Mouse (Mus musculus): ENCODE measurements around the gene Hyal3. TPM values are rescaled to one million over a fixed set of nuclear protein-coding genes. Genes with fewer than 3 reads are reported as not detected.

The Hyal3 gene
- total and polyA plus RNA-seq, 3 experiments = 2.3 to 6.8 TPM; not detected in 1

Other genes with a start within 250 kb of the Hyal3 start
- 7.5 TPM in 2 replicates for gene Hemk1, start 242.5 kb upstream of the Hyal3 start, total RNA-seq (2012; rRNA removed)
- 10 to 100 TPM in 1 of 2 experiments, not detected in 1; 11.8 TPM for gene Hemk1, start 242.5 kb upstream of the Hyal3 start, polyA plus RNA-seq (2012; ENCODE audit: insufficient read depth in 1 of 2, insufficient read length in 2 of 2, low read depth in 1 of 2, low replicate concordance in 2 of 2, missing spikeins in 1 of 2)
- 0.35 and 0.36 TPM in 2 replicates for gene 6430571L13Rik, start 240.2 kb upstream of the Hyal3 start, total RNA-seq (2012; rRNA removed)
- under 1 TPM in 1 of 2 experiments, not detected in 1; 0.35 TPM for gene 6430571L13Rik, start 240.2 kb upstream of the Hyal3 start, polyA plus RNA-seq (2012; ENCODE audit: insufficient read depth in 1 of 2, insufficient read length in 2 of 2, low read depth in 1 of 2, low replicate concordance in 2 of 2, missing spikeins in 1 of 2)
- gene Cacna2d2, start 181.2 kb upstream of the Hyal3 start, total RNA-seq (2012; rRNA removed) = 0.20 TPM in 1 of 2 replicates, not detected in the other
- gene Cacna2d2, start 181.2 kb upstream of the Hyal3 start, polyA plus RNA-seq (2012; ENCODE audit: insufficient read depth in 1 of 2, insufficient read length in 2 of 2, low read depth in 1 of 2, low replicate concordance in 2 of 2, missing spikeins in 1 of 2) = under 1 TPM in 1 of 2 experiments, not detected in 1; 0.67 TPM
- 26.0 and 34.6 TPM in 2 replicates for gene Tmem115, start 46.9 kb upstream of the Hyal3 start, total RNA-seq (2012; rRNA removed)
- gene Tmem115, start 46.9 kb upstream of the Hyal3 start, polyA plus RNA-seq (2012; ENCODE audit: insufficient read depth in 1 of 2, insufficient read length in 2 of 2, low read depth in 1 of 2, low replicate concordance in 2 of 2, missing spikeins in 1 of 2) = 10 to 100 TPM in 1 of 2 experiments, not detected in 1; 39.3 TPM
- gene Cyb561d2, start 38.6 kb upstream of the Hyal3 start, total RNA-seq (2012; rRNA removed) = 38.1 and 38.3 TPM in 2 replicates
- gene Cyb561d2, start 38.6 kb upstream of the Hyal3 start, polyA plus RNA-seq (2012; ENCODE audit: insufficient read depth in 1 of 2, insufficient read length in 2 of 2, low read depth in 1 of 2, low replicate concordance in 2 of 2, missing spikeins in 1 of 2) = 10 to 100 TPM in 1 of 2 experiments, not detected in 1; 37.8 TPM
- gene Nprl2, start 38.6 kb upstream of the Hyal3 start, total RNA-seq (2012; rRNA removed) = 23.2 and 25.4 TPM in 2 replicates
- 10 to 100 TPM in 1 of 2 experiments, not detected in 1; 30.2 TPM for gene Nprl2, start 38.6 kb upstream of the Hyal3 start, polyA plus RNA-seq (2012; ENCODE audit: insufficient read depth in 1 of 2, insufficient read length in 2 of 2, low read depth in 1 of 2, low replicate concordance in 2 of 2, missing spikeins in 1 of 2)
- 0.26 and 0.31 TPM in 2 replicates for gene Zmynd10, start 33.5 kb upstream of the Hyal3 start, total RNA-seq (2012; rRNA removed)
- under 1 TPM in 1 of 2 experiments, not detected in 1; 0.85 TPM for gene Zmynd10, start 33.5 kb upstream of the Hyal3 start, polyA plus RNA-seq (2012; ENCODE audit: insufficient read depth in 1 of 2, insufficient read length in 2 of 2, low read depth in 1 of 2, low replicate concordance in 2 of 2, missing spikeins in 1 of 2)
- 40.6 and 48.0 TPM in 2 replicates for gene Rassf1, start 29.3 kb upstream of the Hyal3 start, total RNA-seq (2012; rRNA removed)
- gene Rassf1, start 29.3 kb upstream of the Hyal3 start, polyA plus RNA-seq (2012; ENCODE audit: insufficient read depth in 1 of 2, insufficient read length in 2 of 2, low read depth in 1 of 2, low replicate concordance in 2 of 2, missing spikeins in 1 of 2) = 10 to 100 TPM in 1 of 2 experiments, not detected in 1; 56.9 TPM
- 29.9 and 36.2 TPM in 2 replicates for gene Tusc2, start 17.6 kb upstream of the Hyal3 start, total RNA-seq (2012; rRNA removed)
- 10 to 100 TPM in 1 of 2 experiments, not detected in 1; 48.9 TPM for gene Tusc2, start 17.6 kb upstream of the Hyal3 start, polyA plus RNA-seq (2012; ENCODE audit: insufficient read depth in 1 of 2, insufficient read length in 2 of 2, low read depth in 1 of 2, low replicate concordance in 2 of 2, missing spikeins in 1 of 2)
- 24.8 and 32.0 TPM in 2 replicates for gene Hyal2, start 12.9 kb upstream of the Hyal3 start, total RNA-seq (2012; rRNA removed)
- 10 to 100 TPM in 1 of 2 experiments, not detected in 1; 31.3 TPM for gene Hyal2, start 12.9 kb upstream of the Hyal3 start, polyA plus RNA-seq (2012; ENCODE audit: insufficient read depth in 1 of 2, insufficient read length in 2 of 2, low read depth in 1 of 2, low replicate concordance in 2 of 2, missing spikeins in 1 of 2)
- gene Hyal1, start 3.9 kb upstream of the Hyal3 start, total RNA-seq (2012; rRNA removed) = 1.1 and 1.3 TPM in 2 replicates
- 1 to 10 TPM in 1 of 2 experiments, not detected in 1; 3.4 TPM for gene Hyal1, start 3.9 kb upstream of the Hyal3 start, polyA plus RNA-seq (2012; ENCODE audit: insufficient read depth in 1 of 2, insufficient read length in 2 of 2, low read depth in 1 of 2, low replicate concordance in 2 of 2, missing spikeins in 1 of 2)
- 14.3 and 15.1 TPM in 2 replicates for gene Naa80, start 1.9 kb upstream of the Hyal3 start, total RNA-seq (2012; rRNA removed)
- gene Naa80, start 1.9 kb upstream of the Hyal3 start, polyA plus RNA-seq (2012; ENCODE audit: insufficient read depth in 1 of 2, insufficient read length in 2 of 2, low read depth in 1 of 2, low replicate concordance in 2 of 2, missing spikeins in 1 of 2) = 10 to 100 TPM in 1 of 2 experiments, not detected in 1; 74.0 TPM
- gene Ifrd2, start 6.8 kb downstream of the Hyal3 start, total RNA-seq (2012; rRNA removed) = 136 and 147 TPM in 2 replicates
- gene Ifrd2, start 6.8 kb downstream of the Hyal3 start, polyA plus RNA-seq (2012; ENCODE audit: insufficient read depth in 1 of 2, insufficient read length in 2 of 2, low read depth in 1 of 2, low replicate concordance in 2 of 2, missing spikeins in 1 of 2) = 100 to 1,000 TPM in 1 of 2 experiments, not detected in 1; 292 TPM
- 0.04 and 0.07 TPM in 2 replicates for gene Sema3b, start 28.4 kb downstream of the Hyal3 start, total RNA-seq (2012; rRNA removed)
- under 1 TPM in 1 of 2 experiments, not detected in 1; 0.21 TPM for gene Sema3b, start 28.4 kb downstream of the Hyal3 start, polyA plus RNA-seq (2012; ENCODE audit: insufficient read depth in 1 of 2, insufficient read length in 2 of 2, low read depth in 1 of 2, low replicate concordance in 2 of 2, missing spikeins in 1 of 2)
- 129 and 131 TPM in 2 replicates for gene Gnai2, start 54.5 kb downstream of the Hyal3 start, total RNA-seq (2012; rRNA removed)
- 100 to 1,000 TPM; 137 to 335 TPM for gene Gnai2, start 54.5 kb downstream of the Hyal3 start, polyA plus RNA-seq (2012; ENCODE audit: insufficient read depth in 1 of 2, insufficient read length in 2 of 2, low read depth in 1 of 2, low replicate concordance in 2 of 2, missing spikeins in 1 of 2)
- not detected in 2 replicates for gene Slc38a3, start 88.7 kb downstream of the Hyal3 start, total RNA-seq (2012; rRNA removed)
- gene Slc38a3, start 88.7 kb downstream of the Hyal3 start, polyA plus RNA-seq (2012; ENCODE audit: insufficient read depth in 1 of 2, insufficient read length in 2 of 2, low read depth in 1 of 2, low replicate concordance in 2 of 2, missing spikeins in 1 of 2) = not detected
- 0.27 TPM in 1 of 2 replicates, not detected in the other for gene Gnat1, start 98.9 kb downstream of the Hyal3 start, total RNA-seq (2012; rRNA removed)
- 100 to 1,000 TPM in 1 of 2 experiments, not detected in 1; 326 TPM for gene Gnat1, start 98.9 kb downstream of the Hyal3 start, polyA plus RNA-seq (2012; ENCODE audit: insufficient read depth in 1 of 2, insufficient read length in 2 of 2, low read depth in 1 of 2, low replicate concordance in 2 of 2, missing spikeins in 1 of 2)
- not detected in 2 replicates for gene Sema3f, start 129.7 kb downstream of the Hyal3 start, total RNA-seq (2012; rRNA removed)
- gene Sema3f, start 129.7 kb downstream of the Hyal3 start, polyA plus RNA-seq (2012; ENCODE audit: insufficient read depth in 1 of 2, insufficient read length in 2 of 2, low read depth in 1 of 2, low replicate concordance in 2 of 2, missing spikeins in 1 of 2) = not detected
- gene Rbm5, start 190.2 kb downstream of the Hyal3 start, total RNA-seq (2012; rRNA removed) = 80.2 and 87.6 TPM in 2 replicates
- 100 to 1,000 TPM; 125 to 143 TPM for gene Rbm5, start 190.2 kb downstream of the Hyal3 start, polyA plus RNA-seq (2012; ENCODE audit: insufficient read depth in 1 of 2, insufficient read length in 2 of 2, low read depth in 1 of 2, low replicate concordance in 2 of 2, missing spikeins in 1 of 2)